Mouse (Mus musculus) CH12.LX (cell line): ENCODE data around the gene Asb18. TPM values are rescaled to one million over a fixed set of nuclear protein-coding genes. Genes with fewer than 3 reads are reported as not detected.

Source experiments
- DNase-seq: peaks from one replicate; pipeline ENCODE4 v3.0.0-alpha.2; 2013; ENCODE audit errors: extremely low read depth
- H3K27ac ChIP-seq: 2 replicates; pipeline ENCODE4 v1.5.1; 2012; ENCODE audit warnings: low read depth, mild to moderate bottlenecking, control low read depth, moderate library complexity; ENCODE audit not compliant: insufficient read depth
- H3K27me3 ChIP-seq: replicated peaks from 2 replicates; pipeline ENCODE3; 2012; ENCODE audit warnings: inconsistent platforms
- H3K36me3 ChIP-seq, 2 experiments: replicated peaks in 1 of 2; 2 replicates each; pipeline versions ENCODE3 to v1.6.1; 2012; ENCODE audit warnings: inconsistent platforms in 1 of 2, low read length in 1 of 2, mild to moderate bottlenecking in 1 of 2, mixed read lengths in 1 of 2, moderate library complexity in 1 of 2; ENCODE audit not compliant: control insufficient read depth in 1 of 2, insufficient read depth in 1 of 2
- H3K4me1 ChIP-seq, 2 experiments: 2 replicates each; pipeline ENCODE4 v1.6.1; 2012; ENCODE audit warnings: inconsistent platforms in 1 of 2, moderate library complexity in 1 of 2; ENCODE audit not compliant: insufficient read depth in 2 of 2, control insufficient read depth in 1 of 2
- H3K4me2 ChIP-seq: 2 replicates; pipeline ENCODE4 v1.6.1; 2012; ENCODE audit warnings: low read depth, mild to moderate bottlenecking, control low read depth; ENCODE audit not compliant: poor library complexity, insufficient read depth, severe bottlenecking
- H3K4me3 ChIP-seq, 3 experiments: fragments of 150-350 bp in 1 of 3; sonication (generic) in 1 of 3; replicated peaks in 1 of 3; 2 replicates each; pipeline versions ENCODE3 to v1.5.1; 2011 to 2012; ENCODE audit warnings: low read depth in 2 of 3, low read length in 2 of 3, mild to moderate bottlenecking in 2 of 3, moderate library complexity in 2 of 3, control low read depth in 1 of 3, improper control_type of control experiment in 1 of 3, inconsistent platforms in 1 of 3, mixed read lengths in 1 of 3; ENCODE audit not compliant: poor library complexity in 1 of 3
- H3K79me2 ChIP-seq: replicated peaks from 2 replicates; pipeline ENCODE4 v1.6.1; 2012; ENCODE audit warnings: mild to moderate bottlenecking, moderate library complexity; ENCODE audit not compliant: control insufficient read depth, poor library complexity, insufficient read depth, severe bottlenecking; ENCODE audit errors: extremely low read depth
- H3K9ac ChIP-seq: 2 replicates; pipeline ENCODE4 v1.6.1; 2012; ENCODE audit warnings: low read depth, mild to moderate bottlenecking, control low read depth, moderate library complexity; ENCODE audit not compliant: insufficient read depth
- H3K9me3 ChIP-seq: replicated peaks from 2 replicates; pipeline ENCODE3; 2012; ENCODE audit warnings: low read length, inconsistent platforms, mixed read lengths
- CHD2 ChIP-seq: IDR thresholded peaks from 2 replicates; pipeline ENCODE4 v1.6.1; 2011; ENCODE audit warnings: low read length, improper control_type of control experiment
- CTCF ChIP-seq, 2 experiments: IDR thresholded peaks in 1 of 2; conservative IDR thresholded peaks in 1 of 2; 2 replicates each; pipeline ENCODE4 v1.5.1; 2011 to 2012; ENCODE audit warnings: low read depth in 2 of 2, low read length in 2 of 2, improper control_type of control experiment in 1 of 2, inconsistent platforms in 1 of 2, mild to moderate bottlenecking in 1 of 2, moderate library complexity in 1 of 2
- E2F4 ChIP-seq: IDR thresholded peaks from 2 replicates; pipeline ENCODE4 v1.6.1; 2011; ENCODE audit warnings: low read depth, low read length, improper control_type of control experiment; ENCODE audit not compliant: insufficient replicate concordance
- ELF1 ChIP-seq: IDR thresholded peaks from 2 replicates; pipeline ENCODE4 v1.6.1; 2014; ENCODE audit warnings: low read depth, mild to moderate bottlenecking, inconsistent platforms, low read length, improper control_type of control experiment
- ETS1 ChIP-seq: conservative IDR thresholded peaks from 2 replicates; pipeline ENCODE4 v1.6.1; 2012; ENCODE audit warnings: low read depth, mild to moderate bottlenecking, inconsistent platforms, low read length, improper control_type of control experiment, moderate library complexity
- GABPA ChIP-seq: IDR thresholded peaks from 2 replicates; pipeline ENCODE4 v1.6.1; 2012; ENCODE audit warnings: low read depth, low read length, improper control_type of control experiment, inconsistent platforms; ENCODE audit not compliant: insufficient replicate concordance
- HCFC1 ChIP-seq: IDR thresholded peaks from 2 replicates; pipeline ENCODE4 v1.6.1; 2012; ENCODE audit warnings: low read depth, mild to moderate bottlenecking, inconsistent platforms, low read length, improper control_type of control experiment
- IRF4 ChIP-seq: IDR thresholded peaks from 2 replicates; pipeline ENCODE4 v1.6.1; 2014; ENCODE audit warnings: low read depth, mild to moderate bottlenecking, inconsistent platforms, low read length, improper control_type of control experiment
- JUN ChIP-seq: IDR thresholded peaks from 2 replicates; pipeline ENCODE4 v1.6.1; 2011; ENCODE audit warnings: low read depth, mild to moderate bottlenecking, low read length, improper control_type of control experiment, moderate library complexity; ENCODE audit not compliant: insufficient read depth
- MAZ ChIP-seq: IDR thresholded peaks from 2 replicates; pipeline ENCODE4 v1.6.1; 2012; ENCODE audit warnings: low read depth, mild to moderate bottlenecking, inconsistent platforms, low read length, improper control_type of control experiment, moderate library complexity
- MEF2A ChIP-seq: IDR thresholded peaks from 2 replicates; pipeline ENCODE4 v1.6.1; 2014; ENCODE audit warnings: low read depth, mild to moderate bottlenecking, inconsistent platforms, low read length, improper control_type of control experiment, borderline replicate concordance
- NELFE ChIP-seq: IDR thresholded peaks from 2 replicates; pipeline ENCODE4 v1.6.1; 2011; ENCODE audit warnings: low read depth, low read length, improper control_type of control experiment
- NRF1 ChIP-seq: IDR thresholded peaks from 2 replicates; pipeline ENCODE4 v1.6.1; 2014; ENCODE audit warnings: low read depth, mild to moderate bottlenecking, inconsistent platforms, low read length, improper control_type of control experiment, moderate library complexity
- PAX5 ChIP-seq: IDR thresholded peaks from 2 replicates; pipeline ENCODE4 v1.6.1; 2012; ENCODE audit warnings: low read length, inconsistent platforms, mixed read lengths
- RAD21 ChIP-seq: IDR thresholded peaks from 2 replicates; pipeline ENCODE4 v1.6.1; 2011; ENCODE audit warnings: low read depth, mild to moderate bottlenecking, low read length, improper control_type of control experiment, moderate library complexity
- RCOR1 ChIP-seq: conservative IDR thresholded peaks from 2 replicates; pipeline ENCODE4 v1.6.1; 2012; ENCODE audit warnings: low read depth, mild to moderate bottlenecking, inconsistent platforms, low read length, improper control_type of control experiment
- SIN3A ChIP-seq: IDR thresholded peaks from 2 replicates; pipeline ENCODE4 v1.6.1; 2012; ENCODE audit warnings: low read length, improper control_type of control experiment, inconsistent platforms
- SMC3 ChIP-seq: IDR thresholded peaks from 2 replicates; pipeline ENCODE4 v1.6.1; 2011; ENCODE audit warnings: low read depth, low read length, improper control_type of control experiment
- TBP ChIP-seq: conservative IDR thresholded peaks from 2 replicates; pipeline ENCODE4 v1.6.1; 2011; ENCODE audit warnings: low read depth, low read length, improper control_type of control experiment
- TCF12 ChIP-seq: IDR thresholded peaks from 2 replicates; pipeline ENCODE4 v1.6.1; 2014; ENCODE audit warnings: low read depth, mild to moderate bottlenecking, inconsistent platforms, low read length, improper control_type of control experiment
- USF1 ChIP-seq: IDR thresholded peaks from 2 replicates; pipeline ENCODE4 v1.6.1; 2014; ENCODE audit warnings: low read depth, mild to moderate bottlenecking, inconsistent platforms, low read length, improper control_type of control experiment
- USF2 ChIP-seq: conservative IDR thresholded peaks from 2 replicates; pipeline ENCODE4 v1.6.1; 2011; ENCODE audit warnings: low read depth, low read length, improper control_type of control experiment
- ZC3H11A ChIP-seq: IDR thresholded peaks from 2 replicates; pipeline ENCODE4 v1.6.1; 2012; ENCODE audit warnings: low read depth, mild to moderate bottlenecking, inconsistent platforms, low read length, improper control_type of control experiment
- ZMIZ1 ChIP-seq: IDR thresholded peaks from 2 replicates; pipeline ENCODE4 v1.6.1; 2012; ENCODE audit warnings: low read depth, mild to moderate bottlenecking, inconsistent platforms, low read length, improper control_type of control experiment
- ZNF384 ChIP-seq: IDR thresholded peaks from 2 replicates; pipeline ENCODE4 v1.6.1; 2012; ENCODE audit warnings: low read depth, low read length, improper control_type of control experiment, inconsistent platforms
- dilution Hi-C: fragments of 300-500 bp; cut with MboI; formaldehyde crosslinking; loops from 2 replicates; pipeline ENCODE4 v1.14.3; 2020; ENCODE audit warnings: low sequenced_read_pairs; ENCODE audit not compliant: extremely low pct_unique_long_range_greater_than_20kb, extremely low pct_ligation_motif_present
- in situ Hi-C: fragments of 300-500 bp; cut with MboI; formaldehyde crosslinking; loops from 3 replicates; pipeline ENCODE4 v1.14.3; 2019; ENCODE audit warnings: low sequenced_read_pairs, low pct_ligation_motif_present, low pct_unique_long_range_greater_than_20kb, mixed read lengths
- polyA plus RNA-seq: library from polyadenylated mRNA; unstranded; fragments of >175 nt; gene quantifications from 2 replicates; pipeline ENCODE4 v1.2.1, GENCODE M21; 2012; ENCODE audit warnings: low read depth; ENCODE audit not compliant: insufficient read length
- total RNA-seq, 2 experiments: library from RNA; depleted of rRNA; stranded (reverse); fragments of 300-350 nt in 1 of 2; fragments of >200 nt in 1 of 2; gene quantifications; 2 replicates each; pipeline ENCODE4 v1.2.3; 2012 to 2014

Asb18 gene
- not detected in 2 replicates for total RNA-seq (2012; rRNA removed)
- total RNA-seq (2014; rRNA removed) = not detected in 2 replicates
- not detected in 2 replicates for polyA plus RNA-seq

GRCm38 (mm10) chr1:90014446-90014845, at the start of gene Asb18:
TSS of gene Asb18 (minus strand) at chr1:90014666.
- dilution Hi-C loops (no loop called here), in situ Hi-C loops (no loop called here)
- DNase-seq = no peak
- Histone ChIP-seq H3K9me3 (peaks cover 3% of the 10 kb centered on the region), H3K4me2 (no peak within 1 kb of the TSS), H3K4me1 (no peaks in the 10 kb centered on the region), H3K27ac (no peak within 1 kb of the TSS), H3K27me3 (peaks cover 48% of the 10 kb centered on the region), H3K79me2 (no peaks in the 10 kb centered on the region), H3K4me3 (no peak within 1 kb of the TSS), H3K36me3 (no peaks in the 10 kb centered on the region), H3K9ac (no peak within 1 kb of the TSS)
- TF ChIP-seq SIN3A (no peak), ZMIZ1 (no peak), USF1 (no peak), ETS1 (no peak), MAZ (no peak), E2F4 (no peak), TBP (no peak), HCFC1 (no peak), ZC3H11A (no peak), NRF1 (no peak), USF2 (no peak)

- TF ChIP-seq TCF12 (no peak), RCOR1 (no peak), ELF1 (no peak), PAX5 (no peak), MAZ (no peak), ZC3H11A (peak; percentile 89), ZMIZ1 (no peak), TBP (no peak), ZNF384 (no peak), GABPA (no peak), NELFE (no peak), RAD21 (peak; percentile 96), SMC3 (peak; percentile 95), JUN (no peak), USF2 (no peak), IRF4 (no peak), HCFC1 (no peak), CHD2 (no peak), CTCF (conservative IDR thresholded peaks at IDR 0.05 in 1 of 2, IDR thresholded peaks at IDR 0.05 in 1 of 2; ENCODE audit: low read depth in 2 of 2, low read length in 2 of 2) (peak; percentile 66 to 88), ETS1 (no peak), MEF2A (no peak)
- Histone ChIP-seq H3K27me3 (no peaks in the 10 kb centered on the region), H3K4me1 (peaks cover 0 to 4% of the 10 kb centered on the region in 2 experiments; a peak in 1 of 4 replicates), H3K9ac (no peak overlapping the region), H3K4me2 (no peak overlapping the region), H3K9me3 (peaks cover 9% of the 10 kb centered on the region), H3K27ac (no peak overlapping the region), H3K36me3 (no peaks in the 10 kb centered on the region), H3K79me2 (no peaks in the 10 kb centered on the region), H3K4me3 (no peak overlapping the region)
- in situ Hi-C loops (loop anchor here (5.0 kb wide), 3 partner anchors 142 to 532 kb away; partner anchors contain the start of gene Ackr3), dilution Hi-C loops (no loop called here)
- DNase-seq = peak; percentile 68
Measured at GRCm38 (mm10) chr1:90060599-90060998, 46.1 kb upstream of the Asb18 start.
